Mouse (Mus musculus) frontal cortex, adult 2 months (tissue): ENCODE results near the gene Rfx4. TPM values are rescaled to one million over a fixed set of nuclear protein-coding genes. Genes with fewer than 3 reads are reported as not detected.
A peak's percentile ranks its signal among the peaks of the same experiment; 100 is the strongest.

Source experiments
- DNase-seq, 2 experiments: peaks; one replicate each; pipeline ENCODE4 v3.0.0; 2022; ENCODE audit warnings: low spot score in 1 of 2; ENCODE audit errors: extremely low spot score in 1 of 2
- polyA plus RNA-seq: library from polyadenylated mRNA; depleted of rRNA; stranded (reverse); fragments of >200 nt; gene quantifications from 2 replicates; pipeline ENCODE4 v1.2.3, GENCODE M21; 2012

Rfx4 gene
- polyA plus RNA-seq, 1 experiment: 13.0 TPM

GRCm38 (mm10) chr10:84757426-84758199 lies 1.8 kb downstream of the Rfx4 start:
- no peak for DNase-seq

GRCm38 (mm10) chr10:84758200-84758468 lies 2.3 kb downstream of the Rfx4 start:
- DNase-seq: no peak

GRCm38 (mm10) chr10:84758483-84759431 lies 2.9 kb downstream of the Rfx4 start:
- no peak for DNase-seq

GRCm38 (mm10) chr10:84759511-84760117 lies 3.8 kb downstream of the Rfx4 start:
- no peak for DNase-seq

GRCm38 (mm10) chr10:84760118-84761111 lies 4.6 kb downstream of the Rfx4 start:
- no peak for DNase-seq

GRCm38 (mm10) chr10:84768766-84769165 lies 12.9 kb downstream of the Rfx4 start:
- DNase-seq: no peak

GRCm38 (mm10) chr10:84772380-84773130 lies 16.7 kb downstream of the Rfx4 start:
- peak; percentile 79 to 82 for DNase-seq

- no peak for DNase-seq
Observed at GRCm38 (mm10) chr10:84773889-84774288, 18.0 kb downstream of the Rfx4 start.

GRCm38 (mm10) chr10:84774573-84774972 lies 18.7 kb downstream of the Rfx4 start:
- no peak for DNase-seq

- DNase-seq: no peak
Observed at GRCm38 (mm10) chr10:84777109-84777508, 21.2 kb downstream of the Rfx4 start.

GRCm38 (mm10) chr10:84777974-84778373 lies 22.1 kb downstream of the Rfx4 start:
- DNase-seq: no peak

- no peak for DNase-seq
Observed at GRCm38 (mm10) chr10:84780828-84781227, 25.0 kb downstream of the Rfx4 start.

GRCm38 (mm10) chr10:84785339-84785738 lies 29.5 kb downstream of the Rfx4 start:
- no peak for DNase-seq

GRCm38 (mm10) chr10:84790323-84790722 lies 34.5 kb downstream of the Rfx4 start:
- no peak for DNase-seq

- no peak for DNase-seq
Observed at GRCm38 (mm10) chr10:84791181-84791580, 35.3 kb downstream of the Rfx4 start.

- no peak for DNase-seq
Observed at GRCm38 (mm10) chr10:84801521-84801920, 45.7 kb downstream of the Rfx4 start.

- DNase-seq: peak; percentile 10 to 25
Observed at GRCm38 (mm10) chr10:84803216-84803844, 47.5 kb downstream of the Rfx4 start.

- no peak for DNase-seq
Observed at GRCm38 (mm10) chr10:84805576-84805975, 49.7 kb downstream of the Rfx4 start.

GRCm38 (mm10) chr10:84807206-84807605 lies 51.3 kb downstream of the Rfx4 start:
- DNase-seq: no peak
